Mouse (Mus musculus): ENCODE measurements around the gene Pithd1. TPM values are rescaled to one million over a fixed set of nuclear protein-coding genes. Genes with fewer than 3 reads are reported as not detected.

Gene Pithd1
- polyA plus RNA-seq, 1 experiment from 2014 or later, result 61.5 TPM

DNA sequence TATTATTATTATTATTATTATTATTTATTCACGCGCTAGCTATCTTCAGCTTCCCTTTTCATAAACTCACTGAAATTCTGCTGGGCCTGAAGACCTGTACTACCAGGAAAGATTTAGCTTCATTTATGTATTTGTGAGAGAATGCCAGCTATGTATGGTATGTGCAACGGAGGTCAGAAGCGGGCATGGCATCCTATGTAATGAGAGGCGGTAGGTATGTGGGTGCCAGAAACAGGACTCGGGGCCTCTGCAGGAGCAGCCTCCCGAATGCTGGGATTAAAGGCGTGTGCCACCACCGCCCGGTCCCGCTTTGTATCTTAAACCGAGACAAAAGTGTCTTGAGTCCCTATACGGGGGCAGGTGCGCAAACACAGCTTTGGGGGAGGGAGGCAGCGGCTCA, 24.1 kb downstream of the Pithd1 start:
- 0 out of 2 replicates have a peak, but pooled peaks cover 3% of the 10 kb centered on the region for H3K4me1 ChIP-seq (ENCODE audit: insufficient read depth)
- ATAC-seq (ENCODE audit: insufficient read depth) (peak; percentile 5; the same call in 1 of the 2 replicates), DNase-seq (peak; percentile 43)
- peak overlapping the region; percentile 91 for H3K27ac ChIP-seq (ENCODE audit: low read depth)
- TF ChIP-seq CTCF (IDR thresholded peaks at IDR 0.05; ENCODE audit: low read depth), result no peak
- H3K9ac ChIP-seq, result peak overlapping the region; percentile 78
- no peaks in the 10 kb centered on the region for H3K9me3 ChIP-seq (ENCODE audit: low read depth, low read length)
- peaks cover 56% of the 10 kb centered on the region for H3K36me3 ChIP-seq (ENCODE audit: insufficient read depth)
- H3K27me3 ChIP-seq (ENCODE audit: insufficient read depth, low read length), result no peaks in the 10 kb centered on the region
- H3K4me3 ChIP-seq (ENCODE audit: low read depth, low read length), result peak overlapping the region; percentile 76
- 5% methylated on average over 15 of the region's 15 CpGs for WGBS
- H3K4me2 ChIP-seq, result peak overlapping the region; percentile 96

DNA sequence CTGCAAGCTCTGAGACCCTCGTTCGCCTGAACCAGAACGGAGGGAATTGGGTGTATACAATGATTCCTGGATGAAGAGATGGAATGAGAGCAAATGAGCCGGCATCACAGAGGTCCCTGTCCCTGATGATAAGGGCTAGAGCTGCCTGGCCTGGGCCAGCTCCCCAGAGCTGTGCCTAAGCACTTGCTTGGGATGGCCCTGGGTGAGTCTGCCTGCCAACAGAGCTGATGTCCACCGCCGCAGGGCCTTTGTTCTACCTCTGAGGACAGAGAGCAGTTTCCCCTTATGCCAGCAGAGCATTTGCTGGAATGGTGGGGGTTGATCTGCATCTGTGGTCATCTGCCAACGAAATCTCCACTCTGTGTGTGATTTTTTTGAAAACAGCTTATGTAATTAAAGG, 24.9 kb downstream of the Pithd1 start:
- H3K4me1 ChIP-seq (ENCODE audit: insufficient read depth), result 0 out of 2 replicates have a peak, but pooled peaks cover 3% of the 10 kb centered on the region
- H3K27me3 ChIP-seq (ENCODE audit: insufficient read depth, low read length), result no peaks in the 10 kb centered on the region
- no peak for TF ChIP-seq CTCF (IDR thresholded peaks at IDR 0.05; ENCODE audit: low read depth)
- H3K9me3 ChIP-seq (ENCODE audit: low read depth, low read length), result no peaks in the 10 kb centered on the region
- DNase-seq, result no peak
- H3K4me2 ChIP-seq, result no peak overlapping the region
- no peak overlapping the region for H3K27ac ChIP-seq (ENCODE audit: low read depth)
- peaks cover 56% of the 10 kb centered on the region for H3K36me3 ChIP-seq (ENCODE audit: insufficient read depth)
- 85% methylated on average over 7 of the region's 7 CpGs for WGBS
- ATAC-seq (ENCODE audit: insufficient read depth), result no peak
- H3K9ac ChIP-seq, result peak overlapping the region; percentile 4; the same call in 1 of the 2 replicates
- no peak overlapping the region for H3K4me3 ChIP-seq (ENCODE audit: low read depth, low read length)

DNA sequence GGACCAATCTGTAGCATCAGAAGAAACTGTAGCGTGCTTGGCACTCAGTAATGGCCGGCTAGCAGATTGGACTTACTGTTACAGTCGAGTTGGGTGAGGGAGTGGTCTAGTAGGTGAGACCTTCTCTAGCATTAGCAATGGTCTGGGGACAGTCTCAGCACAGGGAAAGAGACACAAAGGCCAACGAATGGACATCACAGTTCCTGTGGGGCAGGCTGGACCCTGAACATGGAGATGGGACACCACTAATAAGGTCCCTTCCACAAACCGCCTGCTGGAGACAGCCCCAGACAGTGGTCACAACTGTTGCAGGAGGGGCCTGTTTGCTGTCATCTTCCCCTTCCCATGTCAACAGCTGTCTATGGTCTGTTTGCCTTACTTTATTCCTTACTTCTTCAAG, 25.4 kb downstream of the Pithd1 start:
- DNase-seq (no peak), ATAC-seq (ENCODE audit: insufficient read depth) (no peak)
- Histone ChIP-seq H3K27ac (ENCODE audit: low read depth) (no peak overlapping the region), H3K27me3 (ENCODE audit: insufficient read depth, low read length) (no peaks in the 10 kb centered on the region), H3K4me2 (no peak overlapping the region), H3K9me3 (ENCODE audit: low read depth, low read length) (no peaks in the 10 kb centered on the region), H3K36me3 (ENCODE audit: insufficient read depth) (peaks cover 52% of the 10 kb centered on the region), H3K9ac (no peak overlapping the region), H3K4me1 (ENCODE audit: insufficient read depth) (0 out of 2 replicates have a peak, but pooled peaks cover 3% of the 10 kb centered on the region), H3K4me3 (ENCODE audit: low read depth, low read length) (no peak overlapping the region)
- WGBS, result 90% methylated on average over 5 of the region's 5 CpGs
- TF ChIP-seq CTCF (IDR thresholded peaks at IDR 0.05; ENCODE audit: low read depth), result no peak

DNA sequence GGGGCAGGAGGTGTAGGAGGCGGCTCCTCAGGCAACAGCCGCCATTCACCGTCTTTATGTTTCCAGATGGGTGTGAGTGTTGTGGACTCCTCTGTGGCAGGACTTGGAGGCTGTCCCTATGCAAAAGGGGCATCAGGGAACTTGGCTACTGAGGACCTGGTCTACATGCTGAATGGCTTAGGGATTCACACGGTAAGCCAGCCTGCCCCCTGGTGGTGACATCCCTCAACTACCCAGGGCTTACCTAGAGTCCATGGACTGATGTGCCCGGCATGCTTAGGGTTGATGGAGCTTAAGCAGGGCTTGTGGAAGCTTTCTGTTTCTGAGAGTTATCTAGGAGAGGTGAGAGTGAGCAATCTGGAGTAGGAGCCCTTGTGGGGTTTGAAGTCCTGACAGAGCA, 26.3 kb downstream of the Pithd1 start:
- Histone ChIP-seq H3K4me3 (ENCODE audit: low read depth, low read length) (no peak overlapping the region), H3K9me3 (ENCODE audit: low read depth, low read length) (no peaks in the 10 kb centered on the region), H3K27me3 (ENCODE audit: insufficient read depth, low read length) (no peaks in the 10 kb centered on the region), H3K4me1 (ENCODE audit: insufficient read depth) (0 out of 2 replicates have a peak, but pooled peaks cover 3% of the 10 kb centered on the region), H3K4me2 (no peak overlapping the region), H3K9ac (no peak overlapping the region), H3K27ac (ENCODE audit: low read depth) (no peak overlapping the region), H3K36me3 (ENCODE audit: insufficient read depth) (peaks cover 50% of the 10 kb centered on the region)
- no peak for ATAC-seq (ENCODE audit: insufficient read depth)
- TF ChIP-seq CTCF (IDR thresholded peaks at IDR 0.05; ENCODE audit: low read depth), result peak; percentile 96
- 22% methylated on average over 5 of the region's 5 CpGs for WGBS
- DNase-seq, result peak; percentile 92

DNA sequence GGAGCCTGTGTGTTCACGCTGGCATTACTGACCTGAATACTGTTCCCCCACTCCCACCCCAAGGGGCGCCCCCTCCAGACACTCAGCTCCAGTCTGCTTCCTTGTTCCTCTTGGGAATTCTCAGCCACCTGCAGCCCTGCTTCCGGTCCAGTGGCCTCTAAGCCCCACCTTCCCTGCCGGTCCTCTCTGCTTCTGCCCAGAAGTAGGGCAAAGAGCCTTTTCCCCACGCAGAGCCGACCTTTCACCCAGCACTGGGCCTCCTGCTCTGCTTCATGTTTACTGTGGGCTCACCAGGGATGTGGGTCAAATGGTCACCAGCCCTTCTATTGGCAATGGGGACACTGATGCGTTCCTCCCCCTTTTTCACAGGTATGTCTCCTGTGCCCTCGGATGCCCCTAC, 28.7 kb downstream of the Pithd1 start:
- ATAC-seq (ENCODE audit: insufficient read depth) (no peak), DNase-seq (no peak)
- peaks cover 63% of the 10 kb centered on the region for H3K36me3 ChIP-seq (ENCODE audit: insufficient read depth)
- no peak overlapping the region for H3K27ac ChIP-seq (ENCODE audit: low read depth)
- WGBS, result 59% methylated on average over 8 of the region's 8 CpGs
- no peaks in the 10 kb centered on the region for H3K27me3 ChIP-seq (ENCODE audit: insufficient read depth, low read length)
- no peak for TF ChIP-seq CTCF (IDR thresholded peaks at IDR 0.05; ENCODE audit: low read depth)
- H3K4me2 ChIP-seq, result no peak overlapping the region
- H3K4me1 ChIP-seq (ENCODE audit: insufficient read depth), result no peaks in the 10 kb centered on the region
- no peak overlapping the region for H3K9ac ChIP-seq
- H3K4me3 ChIP-seq (ENCODE audit: low read depth, low read length), result no peak overlapping the region
- H3K9me3 ChIP-seq (ENCODE audit: low read depth, low read length), result no peaks in the 10 kb centered on the region

DNA sequence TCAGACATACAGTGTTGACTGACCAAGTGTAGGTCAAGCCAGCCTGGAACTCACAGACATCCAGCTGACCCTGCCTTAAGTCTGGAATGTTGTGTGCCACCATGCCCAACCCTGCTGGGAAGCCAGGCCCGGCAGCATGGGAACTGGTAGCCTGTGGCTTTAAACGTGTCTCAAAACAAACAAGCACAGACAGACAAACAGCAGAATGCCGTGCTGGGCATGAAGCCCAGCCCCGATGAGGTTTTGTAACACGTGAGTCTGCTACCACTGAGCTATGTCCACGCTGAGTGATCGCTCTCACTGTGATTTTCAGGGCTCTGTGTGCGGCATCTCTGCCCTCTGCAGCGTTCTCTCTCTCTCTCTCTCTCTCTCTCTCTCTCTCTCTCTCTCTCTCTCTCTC, 31.2 kb downstream of the Pithd1 start:
- no peaks in the 10 kb centered on the region for H3K4me1 ChIP-seq (ENCODE audit: insufficient read depth)
- H3K9me3 ChIP-seq (ENCODE audit: low read depth, low read length), result no peaks in the 10 kb centered on the region
- H3K4me3 ChIP-seq (ENCODE audit: low read depth, low read length), result no peak overlapping the region
- peaks cover 64% of the 10 kb centered on the region for H3K36me3 ChIP-seq (ENCODE audit: insufficient read depth)
- no peak for TF ChIP-seq CTCF (IDR thresholded peaks at IDR 0.05; ENCODE audit: low read depth)
- no peak overlapping the region for H3K27ac ChIP-seq (ENCODE audit: low read depth)
- no peak for ATAC-seq (ENCODE audit: insufficient read depth)
- H3K4me2 ChIP-seq, result no peak overlapping the region
- WGBS, result 82% methylated on average over 9 of the region's 9 CpGs
- H3K9ac ChIP-seq, result no peak overlapping the region
- no peaks in the 10 kb centered on the region for H3K27me3 ChIP-seq (ENCODE audit: insufficient read depth, low read length)
- DNase-seq, result no peak

DNA sequence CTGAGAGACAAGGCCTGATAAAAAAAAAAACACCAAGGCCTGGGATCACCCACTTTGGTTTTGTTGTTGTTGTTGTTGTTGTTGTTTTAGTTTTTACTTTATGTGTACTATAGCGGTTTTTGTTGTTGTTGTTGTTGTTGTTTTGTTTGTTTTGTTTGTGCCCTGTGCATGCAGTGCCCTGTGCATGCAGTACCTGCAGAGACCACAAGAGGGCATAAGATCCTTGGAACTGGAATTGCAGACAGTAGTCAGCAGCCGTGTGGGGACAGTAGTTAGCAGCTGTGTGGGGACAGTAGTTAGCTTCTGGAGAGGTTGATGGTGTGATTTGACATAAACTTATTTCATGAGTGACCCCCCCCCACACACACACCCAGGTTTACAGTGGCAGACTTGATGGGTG, 32.8 kb downstream of the Pithd1 start:
- H3K4me2 ChIP-seq, result no peak overlapping the region
- peak; percentile 91 for DNase-seq
- H3K27me3 ChIP-seq (ENCODE audit: insufficient read depth, low read length), result no peaks in the 10 kb centered on the region
- peaks cover 58% of the 10 kb centered on the region for H3K36me3 ChIP-seq (ENCODE audit: insufficient read depth)
- peak; percentile 98 for TF ChIP-seq CTCF (IDR thresholded peaks at IDR 0.05; ENCODE audit: low read depth)
- WGBS, result 11% methylated on average over 2 of the region's 2 CpGs
- H3K27ac ChIP-seq (ENCODE audit: low read depth), result no peak overlapping the region
- no peak overlapping the region for H3K9ac ChIP-seq
- no peak overlapping the region for H3K4me3 ChIP-seq (ENCODE audit: low read depth, low read length)
- ATAC-seq (ENCODE audit: insufficient read depth), result peak; percentile 67; the same call in 1 of the 2 replicates
- no peaks in the 10 kb centered on the region for H3K4me1 ChIP-seq (ENCODE audit: insufficient read depth)
- H3K9me3 ChIP-seq (ENCODE audit: low read depth, low read length), result no peaks in the 10 kb centered on the region

DNA sequence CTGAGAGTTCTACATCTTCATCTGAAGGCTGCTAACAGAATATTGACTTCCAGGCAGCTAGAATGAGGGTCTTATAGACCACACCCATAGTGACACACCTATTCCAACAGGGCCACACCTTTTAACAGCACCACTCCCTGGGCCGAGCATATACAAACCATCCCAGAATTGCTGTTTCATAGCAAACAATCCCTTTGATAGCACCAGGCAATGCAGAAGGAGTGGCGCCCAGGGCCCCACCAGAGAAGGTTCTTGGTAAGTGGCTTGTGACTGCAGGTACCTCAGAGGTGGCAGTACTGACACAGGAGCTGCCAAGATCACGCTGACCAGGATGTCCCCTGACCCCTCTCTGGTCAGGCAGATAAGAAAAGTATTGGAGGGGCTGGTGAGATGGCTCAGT, 33.9 kb downstream of the Pithd1 start:
- Histone ChIP-seq H3K4me2 (no peak overlapping the region), H3K9me3 (ENCODE audit: low read depth, low read length) (no peaks in the 10 kb centered on the region), H3K4me1 (ENCODE audit: insufficient read depth) (no peaks in the 10 kb centered on the region), H3K36me3 (ENCODE audit: insufficient read depth) (peaks cover 49% of the 10 kb centered on the region), H3K9ac (no peak overlapping the region), H3K4me3 (ENCODE audit: low read depth, low read length) (no peak overlapping the region), H3K27me3 (ENCODE audit: insufficient read depth, low read length) (no peaks in the 10 kb centered on the region), H3K27ac (ENCODE audit: low read depth) (no peak overlapping the region)
- ATAC-seq (ENCODE audit: insufficient read depth) (no peak), DNase-seq (no peak)
- WGBS, result 83% methylated on average over 3 of the region's 3 CpGs
- TF ChIP-seq CTCF (IDR thresholded peaks at IDR 0.05; ENCODE audit: low read depth), result no peak
